Mouse (Mus musculus): ENCODE measurements around the gene Ivd. TPM values are rescaled to one million over a fixed set of nuclear protein-coding genes. Genes with fewer than 3 reads are reported as not detected.

Gene Ivd
- polyA plus RNA-seq, 1 experiment from 2014 or later, result 47.0 TPM

GRCm38 (mm10) chr2:118891173-118891572 is 29.4 kb downstream of the Ivd start:
- no peaks in the 10 kb centered on the region for H3K36me3 ChIP-seq (replicated peaks; ENCODE audit: insufficient read depth, low read length)
- no peak overlapping the region for H3K27ac ChIP-seq (ENCODE audit: low read depth)
- peaks cover 22% of the 10 kb centered on the region for H3K27me3 ChIP-seq (ENCODE audit: insufficient read depth, low read length)
- peaks cover 17% of the 10 kb centered on the region for H3K4me1 ChIP-seq (ENCODE audit: insufficient read depth)
- WGBS (ENCODE audit: insufficient replicate concordance), result 84% methylated on average over 4 of the region's 4 CpGs
- H3K9me3 ChIP-seq (ENCODE audit: low read length), result no peaks in the 10 kb centered on the region
- no peak for ATAC-seq
- TF ChIP-seq CTCF (IDR thresholded peaks at IDR 0.05; ENCODE audit: low read depth) (no peak), EP300 (IDR thresholded peaks at IDR 0.05; ENCODE audit: low read depth) (no peak)
- no peak overlapping the region for H3K4me2 ChIP-seq (ENCODE audit: low read depth, low read length)
- no peak overlapping the region for H3K9ac ChIP-seq (replicated peaks)
- H3K4me3 ChIP-seq (ENCODE audit: low read depth, low read length), result no peak overlapping the region
- DNase-seq, result no peak

- H3K9me3 ChIP-seq (ENCODE audit: low read length), result no peaks in the 10 kb centered on the region
- no peak for TF ChIP-seq CTCF (IDR thresholded peaks at IDR 0.05; ENCODE audit: low read depth)
- TF ChIP-seq EP300 (IDR thresholded peaks at IDR 0.05; ENCODE audit: low read depth), result no peak
- H3K9ac ChIP-seq (replicated peaks), result no peak overlapping the region; the same call in 1 of the 2 replicates
- ATAC-seq, result no peak
- H3K4me1 ChIP-seq (ENCODE audit: insufficient read depth), result peaks cover 24% of the 10 kb centered on the region
- WGBS (ENCODE audit: insufficient replicate concordance), result 2% methylated on average over 37 of the region's 38 CpGs
- peaks cover 67% of the 10 kb centered on the region for H3K27me3 ChIP-seq (ENCODE audit: insufficient read depth, low read length)
- H3K27ac ChIP-seq (ENCODE audit: low read depth), result no peak overlapping the region
- H3K36me3 ChIP-seq (replicated peaks; ENCODE audit: insufficient read depth, low read length), result no peaks in the 10 kb centered on the region
- peak overlapping the region; percentile 71 for H3K4me2 ChIP-seq (ENCODE audit: low read depth, low read length)
- peak overlapping the region; percentile 38 for H3K4me3 ChIP-seq (ENCODE audit: low read depth, low read length)
- peak; percentile 49 for DNase-seq
Observed at GRCm38 (mm10) chr2:118895990-118896913, 34.5 kb downstream of the Ivd start.

GRCm38 (mm10) chr2:118896914-118897291 is 35.1 kb downstream of the Ivd start:
- Histone ChIP-seq H3K4me1 (ENCODE audit: insufficient read depth) (peaks cover 24% of the 10 kb centered on the region), H3K4me2 (ENCODE audit: low read depth, low read length) (peak overlapping the region; percentile 71), H3K27me3 (ENCODE audit: insufficient read depth, low read length) (peaks cover 67% of the 10 kb centered on the region), H3K9ac (replicated peaks) (no peak overlapping the region; the same call in 1 of the 2 replicates), H3K9me3 (ENCODE audit: low read length) (no peaks in the 10 kb centered on the region), H3K36me3 (replicated peaks; ENCODE audit: insufficient read depth, low read length) (no peaks in the 10 kb centered on the region), H3K27ac (ENCODE audit: low read depth) (no peak overlapping the region), H3K4me3 (ENCODE audit: low read depth, low read length) (peak overlapping the region; percentile 38)
- DNase-seq, result peak; percentile 28
- no peak for TF ChIP-seq EP300 (IDR thresholded peaks at IDR 0.05; ENCODE audit: low read depth)
- no peak for TF ChIP-seq CTCF (IDR thresholded peaks at IDR 0.05; ENCODE audit: low read depth)
- 1% methylated on average over 13 of the region's 13 CpGs for WGBS (ENCODE audit: insufficient replicate concordance)
- ATAC-seq, result no peak

- Histone ChIP-seq H3K4me3 (ENCODE audit: low read depth, low read length) (peak overlapping the region; percentile 38), H3K9ac (replicated peaks) (no peak overlapping the region), H3K36me3 (replicated peaks; ENCODE audit: insufficient read depth, low read length) (no peaks in the 10 kb centered on the region), H3K27ac (ENCODE audit: low read depth) (no peak overlapping the region), H3K27me3 (ENCODE audit: insufficient read depth, low read length) (peaks cover 67% of the 10 kb centered on the region), H3K9me3 (ENCODE audit: low read length) (no peaks in the 10 kb centered on the region), H3K4me1 (ENCODE audit: insufficient read depth) (peaks cover 25% of the 10 kb centered on the region), H3K4me2 (ENCODE audit: low read depth, low read length) (peak overlapping the region; percentile 71)
- TF ChIP-seq EP300 (IDR thresholded peaks at IDR 0.05; ENCODE audit: low read depth), result no peak
- no peak for TF ChIP-seq CTCF (IDR thresholded peaks at IDR 0.05; ENCODE audit: low read depth)
- WGBS (ENCODE audit: insufficient replicate concordance), result 4% methylated on average over 7 of the region's 7 CpGs
- no peak for DNase-seq
- no peak for ATAC-seq
Observed at GRCm38 (mm10) chr2:118897392-118897791, 35.6 kb downstream of the Ivd start.

- Histone ChIP-seq H3K36me3 (replicated peaks; ENCODE audit: insufficient read depth, low read length) (no peaks in the 10 kb centered on the region), H3K9ac (replicated peaks) (no peak overlapping the region), H3K27me3 (ENCODE audit: insufficient read depth, low read length) (peaks cover 67% of the 10 kb centered on the region), H3K9me3 (ENCODE audit: low read length) (no peaks in the 10 kb centered on the region), H3K27ac (ENCODE audit: low read depth) (no peak overlapping the region), H3K4me1 (ENCODE audit: insufficient read depth) (peaks cover 29% of the 10 kb centered on the region), H3K4me3 (ENCODE audit: low read depth, low read length) (0 out of 2 replicates have a peak overlapping the region, but pooled peaks have one; percentile 38), H3K4me2 (ENCODE audit: low read depth, low read length) (peak overlapping the region; percentile 71; the same call in 1 of the 2 replicates)
- DNase-seq (no peak), ATAC-seq (no peak)
- 2% methylated on average over 11 of the region's 11 CpGs for WGBS (ENCODE audit: insufficient replicate concordance)
- no peak for TF ChIP-seq EP300 (IDR thresholded peaks at IDR 0.05; ENCODE audit: low read depth)
- no peak for TF ChIP-seq CTCF (IDR thresholded peaks at IDR 0.05; ENCODE audit: low read depth)
Observed at GRCm38 (mm10) chr2:118897808-118898207, 36.1 kb downstream of the Ivd start.

- WGBS (ENCODE audit: insufficient replicate concordance), result 20% methylated on average over 4 of the region's 4 CpGs
- Histone ChIP-seq H3K9ac (replicated peaks) (no peak overlapping the region), H3K4me1 (ENCODE audit: insufficient read depth) (peaks cover 38% of the 10 kb centered on the region), H3K27ac (ENCODE audit: low read depth) (no peak overlapping the region), H3K27me3 (ENCODE audit: insufficient read depth, low read length) (peaks cover 64% of the 10 kb centered on the region), H3K4me2 (ENCODE audit: low read depth, low read length) (no peak overlapping the region), H3K36me3 (replicated peaks; ENCODE audit: insufficient read depth, low read length) (no peaks in the 10 kb centered on the region), H3K4me3 (ENCODE audit: low read depth, low read length) (no peak overlapping the region), H3K9me3 (ENCODE audit: low read length) (no peaks in the 10 kb centered on the region)
- DNase-seq, result no peak
- ATAC-seq, result no peak
- TF ChIP-seq EP300 (IDR thresholded peaks at IDR 0.05; ENCODE audit: low read depth), result no peak
- TF ChIP-seq CTCF (IDR thresholded peaks at IDR 0.05; ENCODE audit: low read depth), result no peak
Observed at GRCm38 (mm10) chr2:118898771-118899170, 37.0 kb downstream of the Ivd start.

All from liver, postnatal 0 days (tissue).